Mouse (Mus musculus): ENCODE measurements around the gene Rbfox2.

- TF ChIP-seq CTCF (IDR thresholded peaks at IDR 0.05; ENCODE audit: extremely low read depth, insufficient read depth, insufficient read length, insufficient replicate concordance) (no peak), POLR2A (IDR thresholded peaks at IDR 0.05; ENCODE audit: low read depth, low read length) (no peak)
These were observed 156.4 kb downstream of the Rbfox2 start for GRCm38 (mm10) chr15:77150424-77150841.
